Comparison of ENCODE assay signal across 8 mouse cellular contexts in genomic region chr2:3228475-3228874, GRCm38 (mm10). TPM values are rescaled to one million over a fixed set of nuclear protein-coding genes. Genes with fewer than 3 reads are reported as not detected.
DNase-seq lines count a peak whose midpoint lies in the region; ATAC-seq lines count a peak whose summit lies in the region.

No protein-coding gene starts in this region.

- peak; percentile 65; the same call in 1 of the 2 replicates for ATAC-seq in neural tube, embryonic 12.5 days (ENCODE audit: low FRiP score, low read depth)

- intact Hi-C loops in gastrocnemius, postnatal 36 days (cut with DNase I), result loop anchor here (5.0 kb wide), 1 partner anchor 111 kb away; no protein-coding TSS in a partner anchor

- no peak overlapping the region for H3K9ac ChIP-seq in neural tube, embryonic 12.5 days

- H3K27ac ChIP-seq in neural tube, embryonic 12.5 days, result no peak overlapping the region

- H3K4me3 ChIP-seq in neural tube, embryonic 12.5 days, result no peak overlapping the region

- H3K9me3 ChIP-seq in neural tube, embryonic 12.5 days, result no peaks in the 10 kb centered on the region

- H3K4me2 ChIP-seq in neural tube, embryonic 12.5 days (replicated peaks), result no peak overlapping the region

- no peaks in the 10 kb centered on the region for H3K4me1 ChIP-seq in neural tube, embryonic 12.5 days

- H3K36me3 ChIP-seq in neural tube, embryonic 12.5 days, result peaks cover 21% of the 10 kb centered on the region

- WGBS in neural tube, embryonic 12.5 days, result 74% methylated on average over 4 of the region's 4 CpGs

- H3K27me3 ChIP-seq in neural tube, embryonic 12.5 days (replicated peaks), result no peaks in the 10 kb centered on the region

- peak; percentile 13 for DNase-seq in embryo, embryonic 10.5 days (ENCODE audit: low spot score)
- no peak for DNase-seq in embryo, embryonic 9.5 days (ENCODE audit: extremely low spot score)
- peak; percentile 61 for DNase-seq in 3T3-L1 (ENCODE audit: low read depth, low spot score)
- DNase-seq in brain, adult 2 months (ENCODE audit: low read depth, low spot score), result peak; percentile 51
- peak; percentile 28 for DNase-seq in kidney, adult 18-20 months
- no peak for DNase-seq in yolk sac, embryonic 10.5 days (ENCODE audit: low spot score)
- no peak for DNase-seq in gastrocnemius, postnatal 36 days

RNA-seq across cellular contexts. Expression of gene Nmt2, which starts 55.5 kb away (rescaled TPM):
- polyA plus RNA-seq in neural tube, embryonic 12.5 days (2016; fragmentation: Nextera tagmentation; extraction: Ambion mirVana), result 55.4 and 57.9 TPM in 2 replicates
- total RNA-seq in gastrocnemius, postnatal 36 days (2021), result 1 to 10 TPM; 8.2 to 9.0 TPM

Comparison
In these comparisons a context has a peak if more than half of its experiments do, and no peak if none do; other contexts are left out.
1. DNase-seq: peak in embryo, embryonic 10.5 days (single experiment), 3T3-L1 (single experiment), brain, adult 2 months (single experiment) and kidney, adult 18-20 months (single experiment); none in embryo, embryonic 9.5 days (single experiment), yolk sac, embryonic 10.5 days (single experiment) and gastrocnemius, postnatal 36 days (0 of 2).